Mouse (Mus musculus) embryonic fibroblast, embryonic 13.5 days (primary cell): ENCODE data around the gene Fam69a.

ENCODE experiments used
- CTCF ChIP-seq: IDR thresholded peaks from 2 replicates; pipeline ENCODE4 v1.5.1; 2011; ENCODE audit warnings: mild to moderate bottlenecking, control low read depth, low read length, moderate library complexity, borderline replicate concordance; ENCODE audit not compliant: insufficient read depth
- POLR2A ChIP-seq: IDR thresholded peaks from 2 replicates; pipeline ENCODE4 v1.6.1; 2011; ENCODE audit warnings: low read depth, mild to moderate bottlenecking, control low read depth, low read length, moderate library complexity

DNA sequence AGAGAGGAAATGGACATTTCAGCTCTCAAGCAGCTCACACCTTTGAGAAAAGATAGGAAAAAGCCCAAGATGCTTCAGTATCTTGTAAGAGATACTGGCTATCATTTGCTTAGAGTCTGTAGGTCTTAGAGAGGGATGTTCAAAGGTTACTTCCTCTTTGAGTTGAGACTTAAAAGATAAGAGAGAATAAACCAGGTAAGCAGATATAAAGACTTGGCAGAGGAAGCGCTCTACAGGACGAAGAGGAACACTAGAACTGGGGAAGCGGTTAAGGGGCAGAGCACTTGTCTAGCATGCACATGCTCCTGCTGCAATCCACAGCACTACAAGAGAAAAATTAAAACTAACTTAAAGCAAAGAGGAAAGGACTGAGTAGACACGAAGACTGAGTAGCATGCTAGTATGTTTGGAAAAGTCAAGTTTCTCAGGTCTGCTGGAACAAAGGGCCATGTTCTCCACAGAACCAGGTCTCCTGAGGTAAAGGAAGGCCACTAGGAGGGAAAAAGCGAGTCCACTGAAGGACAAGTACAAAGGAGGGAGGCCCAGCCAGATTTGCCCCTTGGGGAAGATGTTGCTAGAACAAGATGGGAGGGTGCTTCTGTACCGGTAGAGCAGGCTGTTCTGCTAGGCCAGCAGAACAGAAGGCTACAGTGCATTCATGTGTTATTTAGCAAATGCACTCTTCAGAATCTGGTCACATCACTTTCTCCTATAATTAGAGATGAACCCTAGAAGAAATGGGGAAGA lies 8.4 kb downstream of the Fam69a start:
- no peak for TF ChIP-seq CTCF
- TF ChIP-seq POLR2A: no peak
